Mouse (Mus musculus): Measurements from ENCODE around the gene Kif21a. TPM values are rescaled to one million over a fixed set of nuclear protein-coding genes. Genes with fewer than 3 reads are reported as not detected.

Kif21a gene
- polyA plus RNA-seq (2012; ENCODE audit: low replicate concordance): 0.06 and 0.13 TPM in 2 replicates

GRCm38 (mm10) chr15:91049496-91050441 is at the start of gene Kif21a:
Gene Kif21a, minus strand, starts transcription at chr15:91049948.

Other genes with a start within 250 kb of the Kif21a start
- gene Abcd2, start 141.9 kb upstream of the Kif21a start, polyA plus RNA-seq (2012; ENCODE audit: low replicate concordance): 0.43 and 1.4 TPM in 2 replicates
- gene CN725425, start 149.5 kb upstream of the Kif21a start, polyA plus RNA-seq (2012; ENCODE audit: low replicate concordance): not detected in 2 replicates

All from hematopoietic multipotent progenitor cell, adult 10-12 weeks (in vitro differentiated cells).